Mouse (Mus musculus): ENCODE measurements around the gene Slc24a3.

- TF ChIP-seq CTCF (IDR thresholded peaks at IDR 0.05; ENCODE audit: borderline replicate concordance, extremely low read depth, insufficient read depth, insufficient read length): no peak
- TF ChIP-seq POLR2A (IDR thresholded peaks at IDR 0.05; ENCODE audit: borderline replicate concordance, extremely low read depth, insufficient read depth, insufficient read length, poor library complexity, severe bottlenecking): no peak
These were observed 116.2 kb downstream of the Slc24a3 start for GRCm38 (mm10) chr2:145283746-145284145.

All from brain, embryonic 14.5 days (tissue).